Mouse (Mus musculus) liver, postnatal 0 days (tissue): ENCODE measurements around the gene Coq4.

Experiments used
- CTCF ChIP-seq: sonication (generic); IDR thresholded peaks from 2 replicates; pipeline ENCODE4 v1.5.1; 2016; ENCODE audit warnings: antibody characterized with exemption, low read depth
- EP300 ChIP-seq: IDR thresholded peaks from 2 replicates; pipeline ENCODE4 v1.6.1; 2016; ENCODE audit warnings: antibody characterized with exemption, low read depth, mild to moderate bottlenecking

GRCm38 (mm10) chr2:29820025-29820817, 32.9 kb downstream of the Coq4 start, which contains the start of gene Urm1:
- TF ChIP-seq CTCF (no peak), EP300 (0 out of 2 replicates have a peak, but pooled peaks have one; percentile 7)
